Mouse (Mus musculus) layer of hippocampus, postnatal 25 days (tissue): ENCODE measurements at regions not wholly inside any gene's neighbourhood (a gene's known extent, or its start where the extent isn't known, plus 50 kb on each side); places are given as distances from the start of the nearest gene placed in this dataset.
A peak's percentile ranks its signal among the peaks of the same experiment; 100 is the strongest.

Experiments used
- DNase-seq, 2 experiments: peaks; one replicate each; pipeline ENCODE4 v3.0.0; 2022; ENCODE audit warnings: mixed read lengths in 2 of 2, low spot score in 1 of 2; ENCODE audit errors: extremely low spot score in 1 of 2

DNA sequence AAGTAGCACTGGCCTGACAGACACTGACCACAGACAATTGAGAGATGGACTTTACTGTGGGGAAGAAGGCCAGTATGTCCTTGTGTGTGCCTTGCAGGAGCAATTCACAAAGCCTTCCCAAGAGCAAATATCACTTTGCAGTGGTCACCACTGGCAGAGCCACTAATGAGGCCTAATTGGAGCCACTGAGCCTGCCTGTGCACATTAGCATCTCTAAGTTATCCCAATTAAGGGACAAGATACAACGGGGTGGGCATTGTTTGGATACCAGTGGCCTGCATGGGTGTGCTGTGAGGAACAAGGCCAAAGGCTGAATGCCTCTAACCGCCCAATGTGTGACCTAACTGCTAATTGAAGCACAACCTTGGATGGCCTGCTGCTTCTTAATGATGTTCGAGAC, 433.4 kb upstream of the Ptbp2 start:
- no peak for DNase-seq

DNA sequence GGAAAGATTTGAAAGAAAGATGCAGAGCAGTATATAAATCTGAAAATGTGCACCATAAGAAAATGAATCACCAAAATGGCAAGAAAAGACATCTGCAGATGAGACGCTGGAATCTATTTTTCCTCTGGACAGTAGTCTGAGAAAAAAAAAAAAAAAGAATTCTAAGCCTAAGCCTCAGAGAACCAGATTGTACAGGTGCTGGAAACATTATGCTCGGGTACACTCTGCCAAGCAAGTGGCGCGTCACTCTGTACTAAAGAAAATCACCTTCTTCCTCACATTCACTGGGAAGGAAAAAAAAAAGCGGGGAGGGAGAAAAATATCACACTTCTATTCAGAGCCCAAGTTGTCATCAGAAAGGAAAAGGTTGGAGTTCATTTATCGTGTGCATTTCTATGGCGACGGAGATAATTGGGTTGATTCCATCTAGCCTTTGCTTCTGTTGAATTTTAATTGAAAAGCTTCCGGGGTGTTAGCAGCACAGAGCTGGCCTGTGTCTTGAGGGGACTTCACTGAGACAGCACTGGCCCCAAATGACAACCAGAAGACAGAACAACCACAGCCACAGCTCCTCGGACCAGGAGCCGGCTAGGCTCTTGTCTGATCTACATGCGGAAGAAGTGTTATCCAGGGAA, 430.5 kb upstream of the Ptbp2 start:
- no peak for DNase-seq

DNA sequence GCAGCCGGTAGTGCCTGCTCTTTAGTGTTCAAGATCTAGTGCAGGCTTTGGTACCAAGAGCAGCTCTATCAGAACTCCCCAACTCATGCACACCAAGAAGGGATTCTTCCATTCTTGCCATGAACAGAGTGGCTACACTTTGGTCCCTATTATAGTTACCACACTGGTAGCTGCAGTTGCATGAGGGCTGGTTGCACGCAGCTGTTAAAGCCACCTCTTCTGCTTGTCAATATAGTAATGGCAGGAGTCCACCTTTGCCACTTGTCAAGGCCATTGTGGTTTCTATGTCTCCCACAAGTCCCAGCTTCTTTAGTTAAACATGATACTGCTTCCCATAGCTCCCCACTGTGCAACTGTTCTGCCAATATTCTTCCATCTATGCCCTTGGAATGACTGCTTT, 415.1 kb upstream of the Ptbp2 start:
- DNase-seq = no peak

DNA sequence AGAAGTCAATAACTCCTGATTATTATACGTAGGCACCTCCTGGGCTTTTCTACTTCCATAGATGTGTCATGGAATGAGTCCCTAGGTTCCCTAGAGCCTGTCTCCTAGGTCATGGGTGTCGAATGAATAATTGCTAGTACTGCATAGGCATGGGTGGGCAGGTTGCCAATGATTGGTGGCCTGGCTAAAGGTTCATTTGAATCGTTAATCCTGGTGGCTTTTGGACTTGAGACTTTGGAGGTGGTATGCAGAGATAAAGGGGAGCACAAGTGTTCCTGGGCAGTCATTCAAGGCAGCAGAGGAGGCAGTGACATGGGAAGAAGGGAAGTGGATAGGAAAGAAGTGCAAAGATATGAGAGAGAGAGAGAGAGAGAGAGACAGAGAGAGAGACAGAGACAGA, 410.2 kb upstream of the Ptbp2 start:
- no peak for DNase-seq

DNA sequence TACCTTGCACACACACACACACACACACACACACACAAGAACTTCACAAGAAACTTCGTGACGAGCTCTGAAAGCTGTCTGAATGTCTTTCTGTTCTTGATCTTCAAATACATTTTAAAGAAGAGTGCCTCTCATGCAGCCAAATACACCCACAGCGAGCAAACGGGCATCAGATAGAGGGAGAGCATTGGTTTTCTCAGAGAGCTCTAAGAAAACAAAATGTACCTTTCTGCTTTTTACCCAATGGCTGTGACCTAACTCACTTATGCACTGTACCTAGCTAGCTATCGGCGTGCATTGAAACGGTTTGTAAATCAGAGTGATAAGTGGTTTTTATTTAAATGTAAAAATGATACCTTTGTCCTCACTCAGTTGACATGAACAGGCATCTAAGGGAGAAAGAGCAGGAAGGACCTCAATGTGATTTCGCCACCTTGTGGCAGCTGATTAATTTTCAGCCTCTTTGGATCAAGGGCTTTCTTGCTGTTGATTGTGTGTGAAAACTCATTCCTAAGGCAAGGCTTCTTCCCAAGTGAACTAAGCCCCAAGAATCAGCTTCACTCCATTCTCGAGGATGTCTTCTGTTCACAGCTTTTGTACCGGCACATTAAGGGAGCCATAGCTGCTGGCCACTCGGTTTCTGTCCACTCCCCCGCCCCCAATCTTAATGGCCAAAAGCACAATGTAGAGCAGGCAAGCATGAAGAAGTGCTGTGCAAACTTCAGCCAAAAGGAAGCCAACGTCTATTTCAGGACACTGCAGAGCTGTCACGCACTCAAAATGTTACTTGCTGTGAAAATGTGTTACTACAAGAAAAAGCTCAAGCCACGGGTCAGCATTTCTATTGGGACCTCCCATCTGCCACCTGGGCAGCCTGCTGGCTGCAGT, 408.4 kb upstream of the Ptbp2 start:
- DNase-seq = peak; percentile 55 to 74

DNA sequence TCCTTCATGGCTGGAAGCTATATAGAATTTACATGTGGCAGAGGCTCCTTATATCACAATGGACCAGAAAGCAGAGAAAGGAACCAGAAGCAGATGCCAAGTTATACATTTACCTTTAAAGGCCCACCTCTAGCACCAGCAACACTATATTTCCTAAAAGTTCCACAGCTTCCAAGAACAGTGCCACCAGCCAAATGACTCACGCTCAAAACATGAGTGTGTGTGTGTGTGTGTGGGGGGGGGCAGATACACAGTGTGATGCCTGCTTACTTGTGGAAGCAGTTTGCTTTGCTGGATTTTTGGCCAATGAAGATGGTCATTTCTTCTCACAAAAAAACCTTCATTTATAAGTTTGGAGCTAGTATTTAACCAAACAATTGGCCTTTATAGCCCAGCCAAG, 405.3 kb upstream of the Ptbp2 start:
- DNase-seq = no peak

DNA sequence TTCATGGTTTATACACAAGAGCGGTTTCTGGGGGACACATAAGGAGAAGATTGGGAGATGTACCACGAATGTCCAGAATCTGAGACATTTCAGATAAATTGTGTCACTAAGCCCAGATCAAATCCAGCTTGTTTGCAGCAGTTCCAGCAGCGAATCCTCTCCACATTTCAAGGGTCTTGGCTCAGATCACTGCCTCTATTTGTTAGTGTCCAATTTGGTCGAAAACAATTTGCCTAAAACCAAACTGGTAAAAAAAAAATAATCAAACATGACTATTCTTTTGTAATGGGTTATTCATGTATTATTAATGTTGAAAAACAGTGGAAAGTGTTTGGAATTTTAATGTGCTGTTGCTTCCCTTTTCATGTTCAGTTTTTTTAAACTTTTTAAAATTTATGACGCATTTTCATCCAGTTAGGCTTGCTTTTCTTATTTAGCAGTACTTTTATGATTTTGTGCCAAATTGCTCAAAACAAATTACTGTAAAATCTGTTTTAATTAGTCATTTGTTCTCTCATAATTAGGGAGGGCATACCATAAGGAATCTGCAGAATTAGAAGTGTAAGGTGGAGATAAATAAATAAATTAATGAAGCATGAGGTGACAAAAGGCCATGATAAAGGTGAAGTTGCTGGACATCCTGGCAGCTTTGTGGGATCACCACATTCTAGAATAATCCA, 396.8 kb upstream of the Ptbp2 start:
- DNase-seq = no peak

DNA sequence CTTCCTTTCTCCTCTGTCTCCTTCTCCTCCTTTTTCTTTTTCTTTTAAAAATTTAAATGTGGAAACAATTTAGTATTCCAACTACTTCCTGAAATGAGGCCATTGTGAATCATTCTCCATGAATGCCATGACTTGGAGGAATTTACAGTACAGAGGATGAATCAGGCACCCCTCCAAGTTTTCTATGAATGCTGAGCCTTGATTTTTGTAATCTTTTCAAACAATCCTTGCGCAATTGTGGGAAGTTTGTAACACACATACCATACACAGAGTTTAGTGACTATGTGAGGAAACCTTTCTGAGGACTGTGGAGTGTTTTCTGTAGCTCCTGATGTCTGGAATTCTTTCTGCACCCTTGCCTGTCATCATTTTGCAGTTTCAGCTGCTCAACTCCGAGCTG, 391.4 kb upstream of the Ptbp2 start:
- DNase-seq = no peak
